Mouse (Mus musculus) heart, postnatal 0 days (tissue): ENCODE measurements around the gene Abhd6.

Source experiments
- CTCF ChIP-seq: IDR thresholded peaks from 2 replicates; pipeline ENCODE4 v1.5.1; 2016; ENCODE audit warnings: antibody characterized with exemption, control low read depth, low read depth
- EP300 ChIP-seq: IDR thresholded peaks from 2 replicates; pipeline ENCODE4 v1.6.1; 2016; ENCODE audit warnings: antibody characterized with exemption, low read depth

- TF ChIP-seq CTCF (no peak), EP300 (no peak)
Observed at GRCm38 (mm10) chr14:8098687-8098995, 95.9 kb downstream of the Abhd6 start.
